Mouse (Mus musculus) left cerebral cortex, postnatal 14 days (tissue): ENCODE measurements around the gene Zfp655. TPM values are rescaled to one million over a fixed set of nuclear protein-coding genes. Genes with fewer than 3 reads are reported as not detected.
"Not testable (repeated sequence)": the region's sequence is repeated elsewhere in the genome, so short reads cannot be mapped to it uniquely, and the experiment has no call there.

Experiments used
- DNase-seq, 2 experiments: peaks; one replicate each; pipeline ENCODE4 v3.0.0; 2021 to 2022; ENCODE audit warnings: low spot score in 2 of 2, mixed read lengths in 1 of 2
- intact Hi-C: fragments of 180-260 bp; cut with DNase I; formaldehyde crosslinking; loops from one replicate; pipeline ENCODE4 v1.15.1; 2025
- total RNA-seq, 2 experiments: library from RNA; stranded (reverse); gene quantifications; 2 replicates each; pipeline ENCODE4 v1.2.3; 2021

The Zfp655 gene
- total RNA-seq, 2 experiments from 2014 or later: 23.9 to 26.1 TPM

- DNase-seq: no peak
- intact Hi-C loops: no loop called here
These were observed 13.8 kb upstream of the Zfp655 start for GRCm38 (mm10) chr5:145217746-145218145.

GRCm38 (mm10) chr5:145218206-145218605, 13.3 kb upstream of the Zfp655 start:
- intact Hi-C loops: no loop called here
- no peak for DNase-seq

- DNase-seq: no peak
- intact Hi-C loops: no loop called here
These were observed 12.8 kb upstream of the Zfp655 start for GRCm38 (mm10) chr5:145218671-145219070.

- DNase-seq: no peak
- intact Hi-C loops: no loop called here
These were observed 11.5 kb upstream of the Zfp655 start for GRCm38 (mm10) chr5:145219981-145220380.

GRCm38 (mm10) chr5:145222840-145223239, 8.7 kb upstream of the Zfp655 start:
- intact Hi-C loops: no loop called here
- DNase-seq: no peak

GRCm38 (mm10) chr5:145223395-145223794, 8.1 kb upstream of the Zfp655 start:
- intact Hi-C loops: no loop called here
- DNase-seq: no peak

GRCm38 (mm10) chr5:145226453-145226852, 5.1 kb upstream of the Zfp655 start:
- no peak for DNase-seq
- intact Hi-C loops: no loop called here

- intact Hi-C loops, DNase-seq: not testable (repeated sequence)
These were observed 2.2 kb upstream of the Zfp655 start for GRCm38 (mm10) chr5:145229283-145229682.

GRCm38 (mm10) chr5:145230641-145231040, 874 bp upstream of the Zfp655 start:
- intact Hi-C loops: loop anchor here (2.0 kb wide), 2 partner anchors 26 to 50 kb away; partner anchors contain the start of genes Zkscan5 and Zscan25
- DNase-seq: no peak

GRCm38 (mm10) chr5:145231893-145232411, 437 bp downstream of the Zfp655 start:
- DNase-seq: peak in 1 of 2 experiments; percentile 13
- intact Hi-C loops: loop anchor here (2.0 kb wide), 2 partner anchors 27 to 49 kb away; partner anchors contain the start of genes Zkscan5 and Zscan25

GRCm38 (mm10) chr5:145234636-145235035, 3.1 kb downstream of the Zfp655 start:
- intact Hi-C loops: no loop called here
- DNase-seq: no peak

- intact Hi-C loops: no loop called here
- no peak for DNase-seq
These were observed 18.0 kb downstream of the Zfp655 start for GRCm38 (mm10) chr5:145249520-145249919.

- intact Hi-C loops: not testable (repeated sequence)
These were observed 42.1 kb downstream of the Zfp655 start for GRCm38 (mm10) chr5:145273568-145273967.

GRCm38 (mm10) chr5:145279948-145280347, 48.4 kb downstream of the Zfp655 start:
- intact Hi-C loops: loop anchor here (2.0 kb wide), 1 partner anchor 49 kb away; the partner anchor contains the start of gene Zfp655
- no peak for DNase-seq

More at GRCm38 (mm10) chr5:145273568-145273967, 42.1 kb downstream of the Zfp655 start:
- not testable (repeated sequence) for DNase-seq

- intact Hi-C loops: loop anchor here (2.0 kb wide), 1 partner anchor 50 kb away; the partner anchor contains the start of gene Zfp655
- peak; percentile 92 to 93 for DNase-seq
These were observed 49.0 kb downstream of the Zfp655 start, which contains the start of gene Zscan25 for GRCm38 (mm10) chr5:145280371-145281143. Gene Zscan25 (plus strand): TSS chr5:145280500.

GRCm38 (mm10) chr5:145288382-145288781, 56.9 kb downstream of the Zfp655 start:
- intact Hi-C loops: no loop called here
- DNase-seq: no peak

GRCm38 (mm10) chr5:145290697-145291096, 59.2 kb downstream of the Zfp655 start:
- DNase-seq: no peak
- intact Hi-C loops: no loop called here

GRCm38 (mm10) chr5:145292398-145292797, 60.9 kb downstream of the Zfp655 start:
- no peak for DNase-seq
- intact Hi-C loops: no loop called here
